Mouse (Mus musculus) adrenal gland, postnatal 10 days (tissue): ENCODE measurements around the gene Brca2. TPM values are rescaled to one million over a fixed set of nuclear protein-coding genes. Genes with fewer than 3 reads are reported as not detected.

ENCODE experiments used
- DNase-seq: peaks from one replicate; pipeline ENCODE4 v3.0.0; 2021; ENCODE audit warnings: mixed read lengths
- total RNA-seq, 2 experiments: library from RNA; stranded (reverse); gene quantifications; 2 replicates each; pipeline ENCODE4 v1.2.3; 2021

The Brca2 gene
- total RNA-seq, 2 experiments from 2014 or later: 12.9 to 15.1 TPM

GRCm38 (mm10) chr5:150598202-150599119 lies 76.0 kb downstream of the Brca2 start:
- no peak for DNase-seq

- DNase-seq: no peak
Observed at GRCm38 (mm10) chr5:150599301-150600294, 77.2 kb downstream of the Brca2 start.

- peak; percentile 61 for DNase-seq
Observed at GRCm38 (mm10) chr5:150600554-150601440, 78.4 kb downstream of the Brca2 start.

GRCm38 (mm10) chr5:150601441-150602230 lies 79.2 kb downstream of the Brca2 start:
- no peak for DNase-seq

- no peak for DNase-seq
Observed at GRCm38 (mm10) chr5:150606131-150606530, 83.7 kb downstream of the Brca2 start.

GRCm38 (mm10) chr5:150607631-150608030 lies 85.2 kb downstream of the Brca2 start:
- no peak for DNase-seq

GRCm38 (mm10) chr5:150611136-150611535 lies 88.7 kb downstream of the Brca2 start:
- DNase-seq: no peak

GRCm38 (mm10) chr5:150611697-150612096 lies 89.3 kb downstream of the Brca2 start:
- peak; percentile 51 for DNase-seq

- DNase-seq: no peak
Observed at GRCm38 (mm10) chr5:150614054-150614453, 91.6 kb downstream of the Brca2 start.

- no peak for DNase-seq
Observed at GRCm38 (mm10) chr5:150616216-150616615, 93.8 kb downstream of the Brca2 start.

GRCm38 (mm10) chr5:150616731-150617130 lies 94.3 kb downstream of the Brca2 start:
- no peak for DNase-seq

- no peak for DNase-seq
Observed at GRCm38 (mm10) chr5:150618599-150619355, 96.3 kb downstream of the Brca2 start.

Other genes starting within 250 kb of the Brca2 start
- not detected for gene Zar1l, start 4.5 kb upstream of the Brca2 start, total RNA-seq
- 10 to 100 TPM; 40.2 to 50.2 TPM for gene N4bp2l1, start 74.6 kb downstream of the Brca2 start, total RNA-seq
- 10 to 100 TPM; 72.4 to 81.4 TPM for gene N4bp2l2, start 143.6 kb downstream of the Brca2 start, total RNA-seq
- 10 to 100 TPM; 25.9 to 35.0 TPM for gene Pds5b, start 151.1 kb downstream of the Brca2 start, total RNA-seq